In genomic region chr3:144078198-144078935, GRCm38 (mm10) we compare ENCODE assay signal across 28 mouse cellular contexts.
"Had no signal": no experiment of that assay in that cellular context is flagged by ENCODE, and none has a peak within 500 bp of the region (broad histone marks: within the 10 kb centered on the region; RNA-seq: fewer than 3 reads in every experiment).

No protein-coding gene starts in this region.

- H3K27ac ChIP-seq: heart, embryonic 13.5 days; heart, embryonic 15.5 days; hindbrain, embryonic 12.5 days; hindbrain, embryonic 14.5 days; intestine, embryonic 15.5 days; layer of hippocampus, adult 2 months; left cerebral cortex, adult 2 months; limb, embryonic 10.5 days; limb, embryonic 12.5 days; liver, embryonic 13.5 days; liver, embryonic 15.5 days had no signal

- DNase-seq: gastrocnemius, postnatal 14 days; gastrocnemius, postnatal 36 days; heart, adult 18-20 months; heart, postnatal 14 days; heart, postnatal 36 days; kidney, adult 18-20 months; kidney, adult 8-10 months; kidney, postnatal 10 days; kidney, postnatal 25 days; kidney, postnatal 4 days; liver; liver, embryonic 13.5 days; liver, postnatal 0 days had no signal

- H3K9me3 ChIP-seq: heart, embryonic 13.5 days; heart, embryonic 15.5 days; hindbrain, embryonic 12.5 days; intestine, embryonic 15.5 days; limb, embryonic 10.5 days; limb, embryonic 12.5 days; liver, embryonic 13.5 days; liver, embryonic 15.5 days had no signal

- H3K9ac ChIP-seq: heart, embryonic 13.5 days; heart, embryonic 15.5 days; hindbrain, embryonic 12.5 days; hindbrain, embryonic 14.5 days; intestine, embryonic 15.5 days; limb, embryonic 12.5 days; liver, embryonic 13.5 days; liver, embryonic 15.5 days; liver, postnatal 0 days had no signal

- H3K4me3 ChIP-seq: heart, embryonic 13.5 days; heart, embryonic 15.5 days; hindbrain, embryonic 12.5 days; intestine, embryonic 15.5 days; layer of hippocampus, adult 2 months; left cerebral cortex, adult 2 months; limb, embryonic 10.5 days; limb, embryonic 12.5 days; liver, embryonic 13.5 days; liver, embryonic 15.5 days had no signal

- H3K36me3 ChIP-seq: heart, embryonic 13.5 days; heart, embryonic 15.5 days; hindbrain, embryonic 12.5 days; intestine, embryonic 15.5 days; limb, embryonic 10.5 days; limb, embryonic 12.5 days; liver, embryonic 13.5 days; liver, embryonic 15.5 days had no signal

- H3K27me3 ChIP-seq: heart, embryonic 13.5 days; heart, embryonic 15.5 days; hindbrain, embryonic 12.5 days; intestine, embryonic 15.5 days; limb, embryonic 12.5 days; liver, embryonic 13.5 days; liver, embryonic 15.5 days had no signal

- ATAC-seq: hindbrain, embryonic 16.5 days; inflammation-experienced regulatory T-cells, adult 6 months; intestine, embryonic 15.5 days; intestine, postnatal 0 days; liver, postnatal 0 days had no signal

- H3K4me1 ChIP-seq: heart, embryonic 13.5 days; heart, embryonic 15.5 days; hindbrain, embryonic 12.5 days; intestine, embryonic 15.5 days; limb, embryonic 10.5 days; limb, embryonic 12.5 days; liver, embryonic 13.5 days; liver, embryonic 15.5 days had no signal

- H3K4me2 ChIP-seq: heart, embryonic 11.5 days; heart, embryonic 13.5 days; heart, embryonic 15.5 days; hindbrain, embryonic 12.5 days; hindbrain, embryonic 14.5 days; intestine, embryonic 15.5 days; limb, embryonic 12.5 days; liver, embryonic 11.5 days; liver, embryonic 13.5 days; liver, embryonic 15.5 days had no signal
